ENCODE assay signal across 8 mouse cellular contexts in the genomic region with DNA sequence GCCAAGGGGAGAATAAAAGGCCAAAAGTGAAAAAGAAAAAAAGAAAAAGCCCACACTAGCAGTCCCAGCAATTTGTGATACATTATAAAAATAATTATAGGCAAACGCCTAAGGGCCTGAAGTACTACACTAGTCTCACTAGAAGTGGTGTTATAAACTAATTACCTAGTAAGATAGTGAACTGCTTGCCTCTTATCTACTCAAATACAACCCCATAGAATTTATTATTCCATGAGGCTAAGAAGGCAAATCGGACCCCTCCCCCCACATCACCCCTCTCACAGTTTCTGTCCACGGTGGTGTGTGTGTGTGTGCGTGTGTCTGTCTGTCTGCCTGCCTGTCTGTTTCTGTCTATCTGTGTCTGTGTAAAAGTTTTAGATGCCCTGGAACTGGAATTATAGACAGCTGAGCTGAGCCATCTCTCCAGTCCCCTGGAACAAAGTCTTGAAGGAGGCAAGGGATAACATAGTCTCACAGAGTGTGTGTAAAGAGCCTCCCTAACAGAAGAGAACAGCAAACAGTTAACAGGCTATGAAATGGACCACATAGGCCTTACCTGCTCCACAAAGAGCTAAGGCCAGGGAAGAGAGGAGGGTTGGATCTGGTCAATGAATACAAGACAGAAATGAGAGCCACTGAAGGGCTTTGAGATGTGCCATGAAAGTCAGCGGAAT. TPM values are rescaled to one million over a fixed set of nuclear protein-coding genes. Genes with fewer than 3 reads are reported as not detected.
A peak's percentile ranks its signal among the peaks of the same experiment; 100 is the strongest.
DNase-seq lines count a peak whose midpoint lies in the region; ATAC-seq and TF ChIP-seq lines count a peak whose summit lies in the region.

No protein-coding gene starts in this region.

- no peak for DNase-seq in heart, postnatal 4 days
- DNase-seq in MEL (ENCODE audit: low read depth, low spot score), result peak; percentile 60
- no peak for DNase-seq in heart, postnatal 0 days (ENCODE audit: low spot score)
- DNase-seq in midbrain, embryonic 10.5 days (ENCODE audit: low spot score), result no peak
- no peak for DNase-seq in urinary bladder, postnatal 36 days (ENCODE audit: low spot score in 2 of 2)
- no peak for DNase-seq in thymus, postnatal 10 days (ENCODE audit: low spot score in 2 of 2)
- no peak for DNase-seq in T-cell, adult 2 months (ENCODE audit: low spot score)

- no peak for TF ChIP-seq POLR2A in MEL (IDR thresholded peaks at IDR 0.05; ENCODE audit: control insufficient read depth in 1 of 2, insufficient read depth in 1 of 2, low read depth in 1 of 2, low read length in 2 of 2, poor library complexity in 1 of 2)

- H3K79me2 ChIP-seq in MEL (ENCODE audit: control insufficient read depth, insufficient read depth, low read length, poor library complexity), result peaks cover 2% of the 10 kb centered on the region; the same call in 1 of the 2 replicates

- no peak for TF ChIP-seq EP300 in MEL (IDR thresholded peaks at IDR 0.05; ENCODE audit: low read depth in 1 of 2, low read length in 2 of 2)
- TF ChIP-seq EP300 in heart, postnatal 0 days (IDR thresholded peaks at IDR 0.05; ENCODE audit: low read depth), result no peak

- H3K36me3 ChIP-seq in heart, embryonic 14.5 days (ENCODE audit: control insufficient read depth, insufficient read depth, low read length), result no peaks in the 10 kb centered on the region
- peaks cover 0 to 2% of the 10 kb centered on the region in 2 experiments; a peak in 1 of 4 replicates for H3K36me3 ChIP-seq in MEL (ENCODE audit: control insufficient read depth in 1 of 2, insufficient read depth in 2 of 2, low read length in 2 of 2)
- H3K36me3 ChIP-seq in heart, postnatal 0 days (replicated peaks; ENCODE audit: control insufficient read depth, insufficient read depth, low read length), result no peaks in the 10 kb centered on the region
- no peaks in the 10 kb centered on the region for H3K36me3 ChIP-seq in midbrain, embryonic 10.5 days

- no peaks in the 10 kb centered on the region for H3K9me3 ChIP-seq in heart, embryonic 14.5 days (ENCODE audit: control insufficient read depth, low read length)
- no peaks in the 10 kb centered on the region for H3K9me3 ChIP-seq in MEL (replicated peaks; ENCODE audit: insufficient read depth, low read length)
- no peaks in the 10 kb centered on the region for H3K9me3 ChIP-seq in heart, postnatal 0 days (replicated peaks; ENCODE audit: control insufficient read depth, low read length)
- no peaks in the 10 kb centered on the region for H3K9me3 ChIP-seq in midbrain, embryonic 10.5 days (replicated peaks)

- TF ChIP-seq RAD21 in MEL (IDR thresholded peaks at IDR 0.05; ENCODE audit: low read depth, low read length), result no peak

- peak overlapping the region in 1 of 2 experiments; percentile 38; a peak in 2 of 4 replicates for H3K4me3 ChIP-seq in heart, embryonic 14.5 days (ENCODE audit: control insufficient read depth in 1 of 2, insufficient read depth in 1 of 2, low read depth in 1 of 2, low read length in 2 of 2)
- peak overlapping the region; percentile 36 to 58 for H3K4me3 ChIP-seq in MEL (ENCODE audit: control insufficient read depth in 1 of 2, insufficient read depth in 1 of 2, low read depth in 2 of 2, low read length in 2 of 2)
- peak overlapping the region; percentile 48 for H3K4me3 ChIP-seq in heart, postnatal 0 days (ENCODE audit: low read depth, low read length)
- H3K4me3 ChIP-seq in midbrain, embryonic 10.5 days, result peak overlapping the region; percentile 51

- no peaks in the 10 kb centered on the region for H3K27me3 ChIP-seq in heart, embryonic 14.5 days (ENCODE audit: control insufficient read depth, insufficient read depth, low read length)
- H3K27me3 ChIP-seq in MEL (ENCODE audit: control insufficient read depth in 1 of 2, insufficient read depth in 2 of 2, low read length in 2 of 2), result no peaks in the 10 kb centered on the region
- no peaks in the 10 kb centered on the region for H3K27me3 ChIP-seq in heart, postnatal 0 days (ENCODE audit: control insufficient read depth, insufficient read depth, low read length)
- no peaks in the 10 kb centered on the region for H3K27me3 ChIP-seq in midbrain, embryonic 10.5 days (ENCODE audit: low read depth, poor library complexity, severe bottlenecking)

- 0 out of 2 replicates have a peak overlapping the region, but pooled peaks have one; percentile 25 for H3K9ac ChIP-seq in heart, embryonic 14.5 days (ENCODE audit: low read length)
- H3K9ac ChIP-seq in MEL (ENCODE audit: control insufficient read depth, low read depth, low read length, poor library complexity, severe bottlenecking), result peak overlapping the region; percentile 51
- no peak overlapping the region for H3K9ac ChIP-seq in heart, postnatal 0 days (replicated peaks; ENCODE audit: low read depth, low read length)

- H3K27ac ChIP-seq in heart, embryonic 14.5 days (replicated peaks in 1 of 2; ENCODE audit: control insufficient read depth in 1 of 2, insufficient read depth in 1 of 2, low read depth in 2 of 2, low read length in 2 of 2), result no peak overlapping the region
- peak overlapping the region; percentile 29; the same call in 1 of the 2 replicates for H3K27ac ChIP-seq in MEL (ENCODE audit: control insufficient read depth, low read depth, low read length)
- peak overlapping the region; percentile 74; the same call in 1 of the 2 replicates for H3K27ac ChIP-seq in heart, postnatal 0 days (ENCODE audit: low read depth)
- peak overlapping the region; percentile 84 for H3K27ac ChIP-seq in midbrain, embryonic 10.5 days (replicated peaks)

- no peak for ATAC-seq in heart, embryonic 14.5 days (ENCODE audit: insufficient number of reproducible peaks, insufficient read depth, low FRiP score, low read depth)
- ATAC-seq in heart, postnatal 0 days (ENCODE audit: insufficient read depth, low read depth), result no peak

- H3K4me1 ChIP-seq in heart, embryonic 14.5 days (ENCODE audit: control insufficient read depth in 2 of 2, insufficient read depth in 2 of 2, low read length in 2 of 2), result peaks cover 0 to 2% of the 10 kb centered on the region in 2 experiments; a peak in 2 of 4 replicates
- peaks cover 0 to 5% of the 10 kb centered on the region in 2 experiments; a peak in 2 of 4 replicates for H3K4me1 ChIP-seq in MEL (ENCODE audit: control insufficient read depth in 1 of 2, insufficient read depth in 2 of 2, low read length in 2 of 2)
- no peaks in the 10 kb centered on the region for H3K4me1 ChIP-seq in heart, postnatal 0 days (ENCODE audit: control insufficient read depth, insufficient read depth)
- H3K4me1 ChIP-seq in midbrain, embryonic 10.5 days, result peaks cover 7% of the 10 kb centered on the region

- H3K4me2 ChIP-seq in heart, embryonic 14.5 days (ENCODE audit: low read length), result peak overlapping the region; percentile 59
- H3K4me2 ChIP-seq in heart, postnatal 0 days (ENCODE audit: low read depth, low read length), result peak overlapping the region; percentile 48

- WGBS in heart, embryonic 14.5 days, result 57% methylated on average over 5 of the region's 5 CpGs
- 57% methylated on average over 5 of the region's 5 CpGs for WGBS in heart, postnatal 0 days
- 72% methylated on average over 5 of the region's 5 CpGs for WGBS in midbrain, embryonic 10.5 days

- no peak for TF ChIP-seq CTCF in MEL (IDR thresholded peaks at IDR 0.05 in 2 of 3, conservative IDR thresholded peaks at IDR 0.05 in 1 of 3; ENCODE audit: control insufficient read depth in 1 of 3, insufficient read depth in 1 of 3, low read depth in 2 of 3, low read length in 3 of 3, poor library complexity in 1 of 3, severe bottlenecking in 1 of 3)
- TF ChIP-seq CTCF in heart, postnatal 0 days (IDR thresholded peaks at IDR 0.05; ENCODE audit: low read depth), result no peak

TF ChIP-seq in MEL, 35 proteins besides CTCF, POLR2A, EP300 and RAD21:
- TF ChIP-seq USF1 (IDR thresholded peaks at IDR 0.05; ENCODE audit: low read depth, low read length), result no peak

RNA-seq across cellular contexts. Expression of a gene that starts 27.4 kb away (rescaled TPM):
- 1.4 and 1.6 TPM in 2 replicates for polyA plus RNA-seq in heart, embryonic 14.5 days (2014; fragmentation: Nextera tagmentation; extraction: Ambion mirVana)
- total RNA-seq in heart, postnatal 4 days (2021), result 10 to 100 TPM; 20.5 TPM
- total RNA-seq in MEL (2012; rRNA removed), result 1.5 and 2.9 TPM in 2 replicates
- 1 to 10 TPM in 1 of 2 experiments, not detected in 1; 7.3 TPM for polyA plus RNA-seq in MEL (2012; ENCODE audit: insufficient read depth in 1 of 2, insufficient read length in 2 of 2, low read depth in 1 of 2, low replicate concordance in 2 of 2, missing spikeins in 1 of 2)
- total RNA-seq in heart, postnatal 0 days (2014; rRNA removed; ENCODE audit: low replicate concordance), result 21.5 and 28.2 TPM in 2 replicates
- polyA plus RNA-seq in heart, postnatal 0 days (2015; fragmentation: Nextera tagmentation; extraction: Ambion mirVana), result 0.45 and 0.47 TPM in 2 replicates
- polyA plus RNA-seq in midbrain, embryonic 10.5 days (2016; fragmentation: Nextera tagmentation; extraction: Ambion mirVana), result 1.3 and 1.8 TPM in 2 replicates

Comparison
In these comparisons a context has a peak if more than half of its experiments do, and no peak if none do; other contexts are left out.
1. H3K27ac ChIP-seq: peak in MEL (single experiment), heart, postnatal 0 days (single experiment) and midbrain, embryonic 10.5 days (single experiment); none in heart, embryonic 14.5 days (0 of 2).